In the genomic region with DNA sequence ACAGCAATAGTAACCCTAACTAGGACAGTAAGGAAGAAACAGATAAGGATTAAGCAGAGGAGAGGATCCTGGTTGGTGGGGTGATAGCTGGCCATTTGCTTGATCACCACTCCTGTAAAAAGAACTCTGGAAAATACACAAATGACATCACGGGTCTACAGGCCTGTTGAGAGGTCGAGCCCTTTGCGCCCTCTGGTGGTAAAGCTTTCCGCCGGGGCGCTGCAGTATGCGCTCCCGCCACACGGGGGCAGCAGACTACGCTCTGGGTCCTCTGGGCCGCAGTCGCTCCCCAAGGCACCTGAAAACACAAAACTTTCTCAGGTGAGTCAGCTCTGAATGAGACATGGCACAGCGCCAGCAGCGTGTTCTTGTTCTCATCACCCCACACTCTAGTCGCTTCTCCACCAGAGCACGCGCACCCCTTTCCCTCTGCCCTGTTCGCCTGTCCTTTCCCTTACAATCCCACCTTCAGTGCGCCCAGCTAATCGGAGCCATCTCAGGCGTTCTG, we compare ENCODE assay signal across 8 mouse cellular contexts. TPM values are rescaled to one million over a fixed set of nuclear protein-coding genes. Genes with fewer than 3 reads are reported as not detected.
DNase-seq lines count a peak whose midpoint lies in the region; ATAC-seq and TF ChIP-seq lines count a peak whose summit lies in the region.

No protein-coding gene starts in this region.

- peak overlapping the region; percentile 50; the same call in 1 of the 2 replicates for H3K27ac ChIP-seq in intestine, postnatal 0 days (ENCODE audit: low read depth, low read length)
- no peak overlapping the region for H3K27ac ChIP-seq in midbrain, embryonic 10.5 days (replicated peaks)

- peak; percentile 90 for ATAC-seq in intestine, postnatal 0 days

- no peaks in the 10 kb centered on the region for H3K36me3 ChIP-seq in intestine, postnatal 0 days (ENCODE audit: control insufficient read depth, insufficient read depth)
- H3K36me3 ChIP-seq in midbrain, embryonic 10.5 days, result no peaks in the 10 kb centered on the region

- H3K27me3 ChIP-seq in intestine, postnatal 0 days (replicated peaks; ENCODE audit: control insufficient read depth, insufficient read depth, low read length), result no peaks in the 10 kb centered on the region
- no peaks in the 10 kb centered on the region for H3K27me3 ChIP-seq in midbrain, embryonic 10.5 days (ENCODE audit: low read depth, poor library complexity, severe bottlenecking)

- H3K9me3 ChIP-seq in intestine, postnatal 0 days (ENCODE audit: control insufficient read depth), result no peaks in the 10 kb centered on the region
- H3K9me3 ChIP-seq in midbrain, embryonic 10.5 days (replicated peaks), result no peaks in the 10 kb centered on the region

- DNase-seq in adrenal gland, adult 2 months, result peak; percentile 94
- DNase-seq in embryo, embryonic 11.5 days (ENCODE audit: low read depth, low spot score), result peak; percentile 75
- peak; percentile 78 to 80 for DNase-seq in gastrocnemius, postnatal 4 days (ENCODE audit: low spot score in 2 of 2)
- DNase-seq in left cerebral cortex, postnatal 36 days (ENCODE audit: low spot score in 2 of 2), result peak; percentile 90 to 92
- peak; percentile 87 for DNase-seq in midbrain, embryonic 10.5 days (ENCODE audit: low spot score)
- DNase-seq in right cerebral cortex, postnatal 36 days (ENCODE audit: low spot score in 2 of 2), result peak; percentile 85 to 90
- peak; percentile 82 to 87 for DNase-seq in urinary bladder, postnatal 4 days (ENCODE audit: low spot score in 2 of 2)

- peak; percentile 100 for TF ChIP-seq CTCF in intestine, postnatal 0 days (IDR thresholded peaks at IDR 0.05; ENCODE audit: low read depth)

- WGBS in intestine, postnatal 0 days, result 13% methylated on average over 21 of the region's 21 CpGs
- 17% methylated on average over 21 of the region's 21 CpGs for WGBS in midbrain, embryonic 10.5 days

- H3K4me1 ChIP-seq in intestine, postnatal 0 days (replicated peaks; ENCODE audit: control insufficient read depth, insufficient read depth, low read length), result no peaks in the 10 kb centered on the region
- H3K4me1 ChIP-seq in midbrain, embryonic 10.5 days, result peaks cover 25% of the 10 kb centered on the region

- peak overlapping the region; percentile 55 for H3K4me2 ChIP-seq in intestine, postnatal 0 days (replicated peaks; ENCODE audit: low read depth)

- no peak overlapping the region for H3K4me3 ChIP-seq in intestine, postnatal 0 days (ENCODE audit: low read depth, low read length)
- no peak overlapping the region for H3K4me3 ChIP-seq in midbrain, embryonic 10.5 days

- H3K9ac ChIP-seq in intestine, postnatal 0 days (ENCODE audit: low read depth, low read length), result no peak overlapping the region

- intact Hi-C loops in left cerebral cortex, postnatal 36 days (cut with DNase I), result loop anchor here (1.0 to 5.0 kb wide), 2 partner anchors 24 to 187 kb away; no protein-coding TSS in a partner anchor

RNA-seq across cellular contexts. Expression of gene Epm2aip1, which starts 18.2 kb away (rescaled TPM):
- 10 to 100 TPM; 33.5 to 44.2 TPM for total RNA-seq in adrenal gland, adult 2 months (2021)
- 6.4 and 7.7 TPM in 2 replicates for polyA plus RNA-seq in adrenal gland, adult 2 months (2012; rRNA removed)
- 10 to 100 TPM; 38.2 to 44.2 TPM for total RNA-seq in gastrocnemius, postnatal 4 days (2021)
- 8.0 TPM in 2 replicates for polyA plus RNA-seq in intestine, postnatal 0 days (2015; fragmentation: Nextera tagmentation; extraction: Ambion mirVana)
- 10 to 100 TPM; 77.8 to 79.7 TPM for total RNA-seq in left cerebral cortex, postnatal 36 days (2021)
- polyA plus RNA-seq in midbrain, embryonic 10.5 days (2016; fragmentation: Nextera tagmentation; extraction: Ambion mirVana), result 25.3 and 30.4 TPM in 2 replicates

RNA-seq across cellular contexts. Expression of gene Mlh1, which starts 18.3 kb away (rescaled TPM):
- total RNA-seq in adrenal gland, adult 2 months (2021), result 10 to 100 TPM; 15.0 to 17.5 TPM
- 11.0 and 13.2 TPM in 2 replicates for polyA plus RNA-seq in adrenal gland, adult 2 months (2012; rRNA removed)
- total RNA-seq in gastrocnemius, postnatal 4 days (2021), result 10 to 100 TPM; 18.3 to 27.6 TPM
- polyA plus RNA-seq in intestine, postnatal 0 days (2015; fragmentation: Nextera tagmentation; extraction: Ambion mirVana), result 11.7 and 12.3 TPM in 2 replicates
- 10 to 100 TPM; 13.5 to 18.4 TPM for total RNA-seq in left cerebral cortex, postnatal 36 days (2021)
- 51.9 and 54.3 TPM in 2 replicates for polyA plus RNA-seq in midbrain, embryonic 10.5 days (2016; fragmentation: Nextera tagmentation; extraction: Ambion mirVana)

RNA-seq across cellular contexts. Expression of gene Trank1, which starts 21.7 kb away (rescaled TPM):
- total RNA-seq in adrenal gland, adult 2 months (2021), result 10 to 100 TPM; 37.5 to 84.7 TPM
- 51.5 and 57.8 TPM in 2 replicates for polyA plus RNA-seq in adrenal gland, adult 2 months (2012; rRNA removed)
- total RNA-seq in gastrocnemius, postnatal 4 days (2021), result under 1 TPM; 0.62 to 0.76 TPM
- polyA plus RNA-seq in intestine, postnatal 0 days (2015; fragmentation: Nextera tagmentation; extraction: Ambion mirVana), result 0.39 and 0.46 TPM in 2 replicates
- 100 to 1,000 TPM; 213 to 319 TPM for total RNA-seq in left cerebral cortex, postnatal 36 days (2021)
- 0.05 and 0.39 TPM in 2 replicates for polyA plus RNA-seq in midbrain, embryonic 10.5 days (2016; fragmentation: Nextera tagmentation; extraction: Ambion mirVana)

Comparison
In these comparisons a context has a peak if more than half of its experiments do, and no peak if none do; other contexts are left out.
1. RNA of gene Trank1, which starts 21.7 kb away (total RNA-seq): 213 to 319 TPM in left cerebral cortex, postnatal 36 days and 37.5 to 84.7 TPM in adrenal gland, adult 2 months; 0.62 to 0.76 TPM in gastrocnemius, postnatal 4 days; every median in the first group is over 10 times any median in the second.
2. Peak in every context shown above with its lines, with median percentiles within 50 percentile points of each other: DNase-seq.